ENCODE assay signal across 8 mouse cellular contexts in genomic region chr2:26389154-26389690, GRCm38 (mm10). TPM values are rescaled to one million over a fixed set of nuclear protein-coding genes. Genes with fewer than 3 reads are reported as not detected.
DNase-seq lines count a peak whose midpoint lies in the region; ATAC-seq and TF ChIP-seq lines count a peak whose summit lies in the region.

TSS of gene Entr1 (minus strand) at chr2:26389316.
TSS of gene Pmpca (plus strand) at chr2:26389339.

- peak within 1 kb of the TSS; percentile 42; the same call in 1 of the 2 replicates for H3K27ac ChIP-seq in cerebellum, adult 2 months (ENCODE audit: insufficient read depth, low read length)
- H3K27ac ChIP-seq in lung, postnatal 0 days (ENCODE audit: low read length), result peak within 1 kb of the TSS; percentile 74

- TF ChIP-seq POLR2A in cerebellum, adult 2 months (IDR thresholded peaks at IDR 0.05; ENCODE audit: borderline replicate concordance, insufficient read depth, low read length), result peak; percentile 84

- DNase-seq in MN1 (ENCODE audit: low spot score), result peak; percentile 88
- peak; percentile 85 to 86 for DNase-seq in cerebellum, adult 2 months
- peak; percentile 80 for DNase-seq in forelimb bud, embryonic 11.5 days (ENCODE audit: low read depth, low spot score)
- DNase-seq in heart, postnatal 4 days, result peak; percentile 89
- peak; percentile 82 for DNase-seq in layer of hippocampus, adult 9-11 months
- peak; percentile 91 for DNase-seq in lung, postnatal 0 days (ENCODE audit: low spot score)
- peak; percentile 77 for DNase-seq in ovary, postnatal 14 days (ENCODE audit: low spot score)
- DNase-seq in thymus, postnatal 10 days (ENCODE audit: low spot score in 2 of 2), result peak; percentile 74 to 87

- H3K36me3 ChIP-seq in lung, postnatal 0 days (ENCODE audit: insufficient read depth, low read length), result peaks cover 34% of the 10 kb centered on the region

- H3K4me3 ChIP-seq in cerebellum, adult 2 months (replicated peaks; ENCODE audit: insufficient read depth, low read depth, low read length), result peak within 1 kb of the TSS; percentile 85
- peak within 1 kb of the TSS; percentile 99 for H3K4me3 ChIP-seq in lung, postnatal 0 days (ENCODE audit: low read depth, low read length)

- TF ChIP-seq CTCF in cerebellum, adult 2 months (IDR thresholded peaks at IDR 0.05; ENCODE audit: borderline replicate concordance, insufficient read depth, low read depth, low read length), result no peak
- no peak for TF ChIP-seq CTCF in lung, postnatal 0 days (IDR thresholded peaks at IDR 0.05)

- no peaks in the 10 kb centered on the region for H3K9me3 ChIP-seq in lung, postnatal 0 days (ENCODE audit: low read length)

- peak within 1 kb of the TSS; percentile 74 for H3K9ac ChIP-seq in lung, postnatal 0 days (replicated peaks; ENCODE audit: low read depth)

- H3K4me2 ChIP-seq in lung, postnatal 0 days (replicated peaks; ENCODE audit: low read depth, low read length), result peak within 1 kb of the TSS; percentile 96

- peaks cover 19% of the 10 kb centered on the region for H3K4me1 ChIP-seq in cerebellum, adult 2 months (ENCODE audit: control insufficient read depth, insufficient read depth, low read length)
- H3K4me1 ChIP-seq in lung, postnatal 0 days (ENCODE audit: insufficient read depth, low read depth, low read length), result peaks cover 5% of the 10 kb centered on the region; the same call in 1 of the 2 replicates

- WGBS in cerebellum, adult 2 months, result under 1% methylated on average over 60 of the region's 60 CpGs
- under 1% methylated on average over 42 of the region's 60 CpGs for WGBS in lung, postnatal 0 days

- H3K27me3 ChIP-seq in cerebellum, adult 2 months (ENCODE audit: control insufficient read depth, insufficient read depth, low read length), result no peaks in the 10 kb centered on the region
- H3K27me3 ChIP-seq in lung, postnatal 0 days (replicated peaks; ENCODE audit: insufficient read depth, low read length), result no peaks in the 10 kb centered on the region

- no peak for TF ChIP-seq EP300 in lung, postnatal 0 days (IDR thresholded peaks at IDR 0.05)

- ATAC-seq in lung, postnatal 0 days, result peak; percentile 94

RNA-seq across cellular contexts. Expression of gene Entr1, which starts in this region (rescaled TPM):
- polyA plus RNA-seq in cerebellum, adult 2 months (2012; rRNA removed), result 288 and 289 TPM in 2 replicates
- total RNA-seq in heart, postnatal 4 days (2021), result 10 to 100 TPM; 55.5 to 62.3 TPM
- 75.3 and 85.5 TPM in 2 replicates for polyA plus RNA-seq in lung, postnatal 0 days (2015; fragmentation: Nextera tagmentation; extraction: Ambion mirVana)

RNA-seq across cellular contexts. Expression of gene Pmpca, which starts in this region (rescaled TPM):
- 98.2 and 104 TPM in 2 replicates for polyA plus RNA-seq in cerebellum, adult 2 months (2012; rRNA removed)
- total RNA-seq in heart, postnatal 4 days (2021), result 100 to 1,000 TPM; 107 to 113 TPM
- polyA plus RNA-seq in lung, postnatal 0 days (2015; fragmentation: Nextera tagmentation; extraction: Ambion mirVana), result 39.0 and 42.0 TPM in 2 replicates

Comparison
In these comparisons a context has a peak if more than half of its experiments do, and no peak if none do; other contexts are left out.
1. Peak in every context shown above with its lines: DNase-seq, ATAC-seq, H3K4me3 ChIP-seq and H3K27ac ChIP-seq.